Mouse (Mus musculus): Measurements from ENCODE around the gene Mcts2. TPM values are rescaled to one million over a fixed set of nuclear protein-coding genes. Genes with fewer than 3 reads are reported as not detected.
"Not testable (repeated sequence)": the region's sequence is repeated elsewhere in the genome, so short reads cannot be mapped to it uniquely, and the experiment has no call there.

Gene Mcts2
- 10 to 100 TPM; 25.4 to 25.7 TPM for total RNA-seq (2021)
- long read RNA-seq, experiment 1, partial matches to known transcripts = 0 of 1 reads
- long read RNA-seq, experiment 1, other reads (novel, unspliced or antisense) = 0 of 1 reads
- long read RNA-seq, experiment 2, transcript Mcts2-201 (1 exons, 912 nt) = major isoform, 15 of 15 reads
- long read RNA-seq, experiment 2, partial matches to known transcripts = 0 of 15 reads
- long read RNA-seq, experiment 2, other reads (novel, unspliced or antisense) = 0 of 15 reads

DNA sequence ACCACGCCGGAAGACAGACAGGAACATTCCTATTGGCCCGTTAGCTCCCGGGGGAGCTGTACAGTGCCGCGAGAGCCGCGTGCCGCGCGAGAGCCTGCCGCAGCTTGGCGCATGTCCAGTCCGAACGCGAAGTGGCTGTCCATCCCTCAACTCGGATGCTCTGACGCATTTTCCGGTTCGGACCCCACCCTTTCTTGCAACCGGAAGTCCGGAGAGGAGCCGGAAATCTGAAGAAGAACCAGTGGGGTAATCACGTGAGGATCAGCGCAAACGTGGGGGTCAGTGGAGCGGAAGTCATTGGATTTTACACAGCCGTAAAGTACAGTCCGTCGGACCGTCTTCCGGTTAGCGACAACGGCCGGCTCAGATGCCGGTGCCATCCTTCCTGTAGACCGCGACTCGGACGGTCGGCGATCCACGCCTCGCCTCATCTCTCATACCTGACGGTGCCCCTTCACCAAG is at the start of gene Mcts2:
TSS of gene Mcts2 (plus strand) at position 230 of the 462 bp plus-strand sequence.
- DNase-seq (ENCODE audit: low spot score in 2 of 2) = peak; percentile 92 to 94

DNA sequence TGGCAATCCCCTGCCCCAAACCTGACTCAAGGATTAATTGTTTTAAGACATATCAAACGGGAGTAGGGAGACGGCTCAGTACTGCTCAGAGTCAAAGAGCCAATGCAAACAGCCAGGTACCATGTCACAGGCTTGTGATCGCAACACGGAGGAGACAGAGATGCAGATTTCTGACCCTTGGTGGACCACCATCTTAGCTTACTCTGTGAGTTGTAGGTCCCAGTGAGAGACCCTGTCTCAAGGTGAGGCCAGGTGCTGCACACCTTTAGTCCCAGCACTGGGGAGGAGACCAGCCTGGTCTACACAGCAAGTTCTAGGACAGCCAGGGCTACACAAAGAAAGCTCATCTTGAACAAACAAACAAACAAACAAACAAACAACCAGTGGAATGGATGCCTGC is 49.5 kb upstream of the Mcts2 start:
- DNase-seq (ENCODE audit: low spot score in 2 of 2) = no peak

DNA sequence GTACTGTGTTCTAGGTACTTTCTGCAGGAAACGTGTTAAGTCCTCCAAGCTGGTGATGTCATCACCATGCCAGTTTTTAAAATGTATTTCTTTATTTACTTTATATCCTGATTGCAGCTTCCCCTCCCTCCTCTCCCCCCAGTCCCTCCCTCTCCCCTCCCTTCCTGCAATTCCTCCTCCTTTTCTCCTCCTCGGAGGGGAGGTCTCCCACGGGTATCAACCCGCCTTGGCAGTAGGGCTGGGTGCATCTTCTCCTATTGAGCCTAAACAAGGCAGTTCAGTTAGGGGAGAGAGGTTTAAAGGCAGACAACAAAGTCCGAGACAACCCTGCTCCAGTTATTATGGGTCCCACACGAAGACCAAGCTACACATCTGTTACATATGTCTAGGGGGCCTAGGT is 48.0 kb upstream of the Mcts2 start:
- DNase-seq (ENCODE audit: low spot score in 2 of 2) = no peak

DNA sequence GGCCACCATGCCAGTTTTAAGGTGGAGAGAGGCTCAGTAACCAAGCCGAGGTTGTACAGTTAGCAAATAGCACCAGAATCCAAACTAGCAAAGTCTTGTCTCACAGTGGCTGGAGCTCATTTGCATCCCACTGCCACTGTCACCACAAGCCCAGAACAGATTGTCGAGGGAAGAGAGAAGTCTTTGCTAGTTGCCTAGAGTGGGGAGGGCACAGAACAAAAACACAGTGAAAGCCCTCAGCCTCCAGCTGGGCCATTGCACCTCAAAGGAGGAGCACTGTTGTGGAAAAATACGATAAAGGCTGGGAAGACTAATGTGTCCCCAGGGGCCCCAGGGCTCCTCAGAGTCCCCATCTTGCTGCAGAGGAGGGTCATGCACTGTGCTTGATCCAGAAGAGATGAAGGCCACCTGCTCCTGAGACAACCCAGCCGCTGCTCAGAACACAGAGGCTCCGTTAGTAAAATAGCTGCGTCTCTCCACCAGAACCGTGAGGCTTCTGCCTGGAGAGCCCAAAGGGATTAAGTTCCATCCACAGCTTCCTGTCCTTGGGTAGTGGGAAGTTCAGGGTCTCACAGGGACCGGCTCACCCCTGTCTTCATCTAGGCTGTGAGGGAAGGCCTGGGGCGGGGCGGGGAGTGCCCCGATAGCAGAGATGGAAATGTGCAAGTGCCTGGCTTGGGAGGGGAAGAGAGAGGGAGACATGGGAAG is 47.3 kb upstream of the Mcts2 start:
- DNase-seq (ENCODE audit: low spot score in 2 of 2) = no peak

DNA sequence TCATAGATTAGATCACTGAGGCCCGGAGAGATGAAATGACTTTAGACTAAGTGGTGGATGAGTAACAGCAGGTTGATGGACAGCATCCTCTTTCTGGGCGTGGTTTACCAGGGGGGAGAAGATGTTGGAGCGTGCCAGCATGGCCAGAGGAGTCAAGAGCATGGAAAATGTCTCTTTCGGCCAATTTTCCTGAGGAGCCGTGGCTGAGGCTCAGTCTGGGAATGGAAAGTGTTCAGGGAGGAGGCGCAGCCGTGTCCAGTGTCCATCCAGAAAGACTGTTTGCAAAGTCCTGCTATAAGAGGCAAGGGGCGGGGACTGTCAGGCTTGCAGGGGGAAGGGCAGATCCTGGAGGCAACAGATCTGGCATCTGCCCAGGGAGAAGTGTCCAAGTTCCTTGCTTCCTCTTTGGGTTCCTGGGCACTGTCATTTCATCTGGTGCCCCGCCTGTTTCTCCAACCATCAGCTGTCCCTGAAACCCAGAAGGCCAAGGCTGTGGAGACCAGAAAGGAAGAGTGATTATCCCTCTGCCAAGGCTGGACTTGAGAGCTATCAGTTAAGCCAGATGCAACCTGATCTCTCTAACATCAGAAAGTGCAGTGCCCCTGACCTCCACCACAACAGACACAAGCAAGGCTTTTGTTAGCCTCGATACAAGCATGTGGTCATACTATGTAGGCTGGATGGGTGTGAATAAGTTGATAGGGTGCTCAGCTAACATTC is 33.8 kb upstream of the Mcts2 start:
- no peak for DNase-seq (ENCODE audit: low spot score in 2 of 2)

DNA sequence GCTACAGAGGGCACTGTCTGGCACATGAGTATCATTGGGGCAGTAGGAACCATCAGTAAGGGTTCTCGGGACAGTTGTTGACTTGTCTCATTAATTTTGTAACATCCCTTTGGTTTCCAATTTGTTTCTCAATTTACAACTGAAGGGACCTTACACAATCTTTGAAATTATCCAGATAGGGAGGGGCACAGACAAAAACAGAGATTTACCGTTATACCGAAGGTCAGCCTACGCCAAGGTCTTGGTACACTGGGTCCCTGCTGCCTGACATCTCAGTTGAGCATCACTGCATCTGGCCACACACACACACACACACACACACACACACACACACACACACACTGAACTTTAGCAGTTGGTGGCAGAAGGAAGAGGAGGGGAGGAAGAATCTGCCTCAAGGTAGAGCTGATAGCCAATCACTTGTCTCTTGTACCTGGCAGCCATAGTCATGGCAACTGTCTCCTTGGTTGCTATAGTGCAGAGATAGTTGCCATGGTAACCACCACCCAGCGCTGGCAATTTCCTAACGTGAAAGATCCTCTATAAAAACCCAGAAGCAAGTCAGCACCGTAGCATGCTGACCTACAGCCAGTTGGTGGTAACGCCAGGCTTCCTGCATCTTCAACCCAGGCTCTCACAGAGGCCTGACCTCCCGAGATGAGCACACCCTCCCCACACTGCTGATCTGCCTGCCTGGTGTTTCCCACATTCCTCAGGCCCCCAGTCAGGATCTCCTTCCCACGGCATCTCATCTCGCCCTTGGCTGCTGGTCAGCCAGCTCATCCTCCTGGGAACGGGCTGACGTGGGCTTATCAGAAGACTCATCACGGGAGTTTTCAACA is 32.7 kb upstream of the Mcts2 start:
- DNase-seq (ENCODE audit: low spot score in 2 of 2) = peak; percentile 45 to 78

DNA sequence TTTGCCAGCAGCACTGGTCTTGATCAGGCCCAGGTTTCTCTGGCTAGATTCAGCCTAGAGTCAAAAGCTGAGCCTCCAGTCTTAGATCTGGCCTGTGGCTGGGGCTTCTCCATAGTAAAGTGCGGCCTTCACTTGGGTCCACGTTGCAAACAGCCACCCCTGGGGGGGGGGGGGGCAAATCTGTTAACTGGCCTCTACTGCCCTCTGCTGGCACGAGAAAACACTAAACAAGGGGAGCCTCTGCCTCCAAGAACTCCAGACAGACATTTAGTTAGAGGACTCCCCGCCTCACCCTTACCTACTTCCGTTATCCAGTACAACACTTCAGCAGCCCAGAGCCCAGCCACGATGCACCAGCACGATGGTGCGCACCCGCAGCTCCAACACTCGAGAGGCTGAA is 29.4 kb upstream of the Mcts2 start:
- DNase-seq (ENCODE audit: low spot score in 2 of 2) = no peak

DNA sequence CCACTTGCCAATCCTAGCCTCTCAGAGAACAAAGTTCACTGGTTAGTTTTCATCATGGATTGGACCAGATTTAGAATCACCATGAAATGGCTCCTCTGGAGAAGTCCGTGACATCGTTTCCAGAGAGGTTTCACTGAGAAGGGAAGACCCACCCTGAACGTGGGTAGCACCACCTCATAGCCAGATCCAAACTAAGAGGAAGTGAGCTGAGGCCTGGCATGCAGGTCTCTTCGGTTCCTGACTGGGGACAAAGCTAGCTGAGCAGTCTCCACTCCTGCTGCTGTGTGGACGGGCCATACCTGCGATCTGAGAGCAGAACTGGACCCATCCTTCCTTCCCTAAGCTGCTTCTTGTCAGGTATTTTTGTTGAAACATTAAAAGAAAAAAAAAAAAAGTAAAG is 25.7 kb upstream of the Mcts2 start:
- no peak for DNase-seq (ENCODE audit: low spot score in 2 of 2)

DNA sequence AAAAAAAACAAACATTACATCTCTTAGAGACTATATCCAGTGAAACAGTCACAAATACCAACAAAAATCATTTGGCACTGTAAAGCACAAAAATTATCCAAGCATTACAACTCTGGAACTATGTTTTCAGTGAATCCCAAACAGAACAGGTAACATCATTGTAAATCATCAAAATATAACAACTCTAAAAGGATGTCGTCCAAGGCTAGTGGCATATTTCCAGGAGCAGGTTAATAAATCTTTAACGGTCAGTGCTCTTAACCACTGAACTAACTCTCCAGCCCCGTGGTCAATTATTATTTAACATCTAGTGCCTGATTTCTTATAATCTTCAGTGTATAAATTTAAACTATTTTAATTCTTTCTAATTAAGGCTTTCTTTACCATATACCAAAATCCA is 20.6 kb upstream of the Mcts2 start:
- not testable (repeated sequence) for DNase-seq (ENCODE audit: low spot score in 2 of 2)

DNA sequence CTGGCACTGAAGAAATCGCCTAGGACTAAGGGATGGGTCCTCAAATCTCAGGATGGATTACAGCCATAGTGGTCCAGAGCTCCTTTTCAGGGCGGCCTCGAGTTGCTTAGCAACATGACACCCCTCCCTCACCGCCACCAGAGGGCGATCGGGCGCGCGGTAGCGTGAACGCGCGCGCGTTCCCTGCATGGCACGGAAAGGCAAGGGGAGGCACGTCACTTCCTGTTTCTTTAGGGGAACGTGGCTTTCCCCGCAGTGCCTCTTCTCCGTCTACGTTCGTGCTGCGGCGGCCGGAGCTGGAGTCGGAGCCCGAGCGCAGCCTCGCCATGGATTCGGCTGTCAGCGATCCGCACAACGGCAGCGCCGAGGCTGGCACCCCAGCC is 17.6 kb upstream of the Mcts2 start, which contains the start of gene H13:
TSS of gene H13 (plus strand) at position 206 of the 383 bp plus-strand sequence.
- DNase-seq (ENCODE audit: low spot score in 2 of 2) = peak; percentile 91 to 94

DNA sequence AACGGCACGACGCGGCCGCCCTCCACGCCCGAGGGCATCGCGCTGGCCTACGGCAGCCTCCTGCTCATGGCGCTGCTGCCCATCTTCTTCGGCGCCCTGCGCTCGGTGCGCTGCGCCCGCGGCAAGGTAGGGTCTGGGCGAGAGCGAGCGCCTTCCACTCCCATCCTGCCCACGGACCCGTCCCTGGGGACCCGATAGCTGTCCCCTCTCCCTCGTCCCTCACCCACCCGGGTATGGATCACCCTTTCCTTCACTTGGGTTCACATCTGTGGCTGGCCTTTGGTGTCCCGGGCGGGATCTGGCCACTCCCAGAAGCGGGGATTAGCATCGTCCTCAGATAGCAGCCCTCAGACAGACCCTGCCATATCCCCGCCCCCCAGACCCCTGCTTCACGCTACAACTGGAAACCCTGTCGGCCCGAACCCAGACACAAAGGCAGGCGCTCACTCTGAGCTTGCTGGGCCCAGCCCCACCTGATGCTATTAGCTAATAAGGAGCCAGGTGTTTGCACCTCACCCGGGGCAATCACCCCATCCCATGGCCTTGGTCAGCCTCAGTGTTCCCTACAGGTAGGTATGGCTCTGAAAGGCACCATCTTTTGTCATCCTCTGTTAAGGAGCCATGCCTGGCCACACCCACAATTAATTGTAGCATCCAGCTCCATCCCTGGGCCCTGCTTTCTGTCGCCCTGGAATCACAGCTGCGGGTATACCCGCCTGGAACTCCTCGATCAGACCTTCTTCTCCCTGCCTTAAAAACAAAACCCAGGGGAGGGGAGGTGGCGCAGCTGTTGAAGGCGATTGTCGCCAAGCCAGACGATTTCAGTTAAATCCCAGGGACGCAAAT is 17.0 kb upstream of the Mcts2 start:
- DNase-seq (ENCODE audit: low spot score in 2 of 2) = no peak

DNA sequence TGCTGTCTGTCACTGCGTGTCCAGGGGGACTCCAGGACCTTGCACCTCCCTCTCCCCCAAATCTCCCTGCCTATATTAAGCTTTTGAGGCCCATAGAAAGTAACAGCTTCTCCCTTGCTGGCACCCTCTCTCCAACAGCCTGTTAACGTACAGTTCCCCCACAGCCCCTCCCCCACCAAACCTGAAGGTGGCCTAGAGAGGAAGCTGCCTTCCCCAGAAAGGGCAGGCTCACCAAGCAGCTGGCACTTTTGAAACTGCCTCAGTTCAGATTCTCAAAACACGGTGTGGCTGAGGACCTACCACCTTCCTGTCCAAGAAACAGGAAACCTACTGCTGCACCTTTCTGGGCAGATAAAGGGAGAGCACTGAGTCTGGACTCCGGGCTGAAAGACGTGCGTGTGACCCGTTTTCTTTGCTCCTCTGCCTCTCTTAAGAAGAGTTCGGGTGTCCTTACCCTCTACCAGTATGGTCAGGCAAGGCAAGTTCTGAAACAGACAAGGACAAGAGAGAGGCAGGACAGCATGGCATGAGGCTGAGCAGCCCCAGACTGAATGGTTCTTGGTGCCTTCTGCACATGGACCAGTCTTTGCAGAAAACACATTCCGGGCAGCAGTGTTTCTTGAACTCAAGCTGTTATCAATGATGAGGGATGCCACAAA is 15.7 kb upstream of the Mcts2 start:
- DNase-seq (ENCODE audit: low spot score in 2 of 2) = no peak

DNA sequence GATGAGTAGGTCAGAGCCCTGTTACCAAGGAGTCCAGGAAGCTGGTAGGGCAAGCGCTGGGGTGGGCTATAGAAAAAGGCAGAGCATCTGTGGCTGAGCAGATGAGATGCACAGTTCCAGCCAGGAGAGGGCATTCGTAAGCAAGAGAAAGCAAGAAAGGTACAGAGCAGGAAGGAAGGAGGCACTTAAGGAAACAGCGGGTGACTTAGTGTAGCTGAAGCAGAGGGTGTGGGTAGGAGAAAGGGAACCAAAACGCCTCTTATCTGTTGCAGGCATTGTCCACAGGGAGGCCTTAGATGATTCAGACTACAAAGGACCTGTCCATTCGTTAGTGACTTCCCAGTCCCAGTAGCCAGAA is 15.2 kb upstream of the Mcts2 start:
- DNase-seq (ENCODE audit: low spot score in 2 of 2) = no peak

DNA sequence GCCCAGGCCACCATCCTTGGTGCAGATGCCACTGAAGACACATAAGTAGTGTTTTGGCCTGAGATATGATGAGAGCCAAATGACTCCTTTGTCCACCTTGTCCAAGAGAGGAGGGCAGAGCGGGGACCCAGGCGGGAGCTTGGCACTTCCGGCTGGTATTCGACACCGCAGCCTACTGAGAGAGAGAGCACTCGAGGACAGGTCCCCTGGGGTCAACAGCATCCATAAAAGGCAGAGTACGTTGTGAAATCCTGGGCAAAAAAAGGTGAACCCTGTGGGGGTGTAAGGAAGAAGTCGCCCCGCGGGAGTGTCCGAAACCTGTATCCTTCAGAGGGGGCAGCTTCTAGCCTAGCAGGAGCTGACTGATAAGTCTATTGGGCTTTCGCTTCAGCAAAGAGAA is 14.7 kb upstream of the Mcts2 start:
- DNase-seq (ENCODE audit: low spot score in 2 of 2) = no peak

DNA sequence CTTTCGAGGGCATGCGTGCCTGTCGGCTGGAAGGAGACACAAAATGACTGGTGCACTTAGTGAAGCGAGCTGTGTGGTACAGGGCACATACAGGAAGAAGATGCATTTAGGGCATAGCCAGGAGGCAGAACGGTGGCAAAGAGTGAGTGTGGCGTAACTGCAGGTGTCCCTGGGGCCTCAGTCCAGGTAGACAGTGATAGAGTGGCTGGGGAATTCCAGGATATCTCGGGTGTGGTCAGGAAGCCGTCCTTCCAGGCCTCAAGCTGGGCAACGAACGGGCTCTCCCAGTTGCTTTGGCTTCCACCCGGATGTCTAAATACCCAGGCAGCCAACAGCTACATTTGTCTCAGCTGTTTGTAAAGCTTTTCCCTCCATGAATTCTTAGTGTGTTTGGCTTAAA is 12.7 kb upstream of the Mcts2 start:
- DNase-seq (ENCODE audit: low spot score in 2 of 2) = no peak

DNA sequence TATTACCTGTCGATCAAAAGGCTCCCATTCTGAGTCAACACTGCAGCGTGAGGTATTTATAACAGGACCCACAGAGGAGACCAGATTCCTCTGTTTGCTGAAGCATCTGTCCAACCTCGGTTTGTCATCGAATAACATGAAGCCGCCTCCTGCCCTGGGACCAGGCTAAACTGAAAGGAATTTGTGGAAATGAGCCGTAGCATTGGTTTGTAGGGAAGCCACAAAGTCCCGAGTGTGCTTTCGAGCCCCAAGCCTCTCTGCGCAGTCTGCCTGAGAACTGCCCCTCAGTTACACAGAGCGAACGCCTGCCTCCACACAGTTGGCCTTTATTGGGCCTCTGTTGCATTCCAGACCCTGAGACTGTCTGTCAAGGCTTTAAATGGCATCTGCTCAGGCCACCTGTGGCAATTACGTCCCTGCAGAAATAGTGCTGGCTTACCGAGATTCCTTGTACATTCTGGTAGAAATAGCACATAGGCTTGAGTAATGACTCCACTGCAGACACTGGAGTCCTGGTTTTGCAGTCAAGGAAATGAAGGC is 11.5 kb upstream of the Mcts2 start:
- no peak for DNase-seq (ENCODE audit: low spot score in 2 of 2)

DNA sequence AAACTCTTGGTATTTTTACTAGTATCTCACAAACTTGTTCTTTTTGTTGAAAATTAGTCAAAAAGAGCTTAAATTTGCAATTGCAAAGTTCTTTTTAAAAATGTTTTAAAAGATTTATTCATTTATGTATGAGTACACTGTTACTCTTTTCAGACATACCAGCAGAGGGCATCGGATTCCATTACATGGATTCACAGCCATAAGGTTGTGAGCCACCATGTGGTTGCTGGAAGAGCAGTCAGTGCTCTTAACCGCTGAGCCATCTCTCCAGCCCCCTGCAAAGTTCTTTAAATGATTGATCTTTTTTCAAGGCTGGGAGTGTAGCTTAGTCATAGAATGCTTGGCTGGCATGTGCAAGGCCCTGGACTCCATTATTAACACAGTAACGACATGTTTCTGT is 8.5 kb upstream of the Mcts2 start:
- DNase-seq (ENCODE audit: low spot score in 2 of 2) = peak in 1 of 2 experiments; percentile 59

DNA sequence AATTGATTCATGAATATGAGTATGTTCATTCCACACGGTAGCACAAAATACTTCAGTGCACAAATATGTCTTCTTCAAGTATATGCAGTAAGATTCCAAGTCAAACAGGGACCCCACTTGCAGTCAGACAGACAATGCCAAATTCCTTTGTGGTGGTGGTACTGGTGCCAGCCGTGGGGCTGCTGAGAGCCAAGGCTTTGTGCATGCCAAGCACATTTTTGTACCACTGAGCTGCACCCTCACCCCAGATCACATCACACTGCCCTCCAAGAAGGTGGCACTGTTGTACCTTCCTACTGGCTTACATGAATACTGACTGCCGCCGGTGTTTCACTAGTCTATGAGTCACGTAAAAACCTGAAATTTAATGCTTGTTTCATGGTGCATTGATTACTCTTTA is 7.9 kb upstream of the Mcts2 start:
- no peak for DNase-seq (ENCODE audit: low spot score in 2 of 2)

DNA sequence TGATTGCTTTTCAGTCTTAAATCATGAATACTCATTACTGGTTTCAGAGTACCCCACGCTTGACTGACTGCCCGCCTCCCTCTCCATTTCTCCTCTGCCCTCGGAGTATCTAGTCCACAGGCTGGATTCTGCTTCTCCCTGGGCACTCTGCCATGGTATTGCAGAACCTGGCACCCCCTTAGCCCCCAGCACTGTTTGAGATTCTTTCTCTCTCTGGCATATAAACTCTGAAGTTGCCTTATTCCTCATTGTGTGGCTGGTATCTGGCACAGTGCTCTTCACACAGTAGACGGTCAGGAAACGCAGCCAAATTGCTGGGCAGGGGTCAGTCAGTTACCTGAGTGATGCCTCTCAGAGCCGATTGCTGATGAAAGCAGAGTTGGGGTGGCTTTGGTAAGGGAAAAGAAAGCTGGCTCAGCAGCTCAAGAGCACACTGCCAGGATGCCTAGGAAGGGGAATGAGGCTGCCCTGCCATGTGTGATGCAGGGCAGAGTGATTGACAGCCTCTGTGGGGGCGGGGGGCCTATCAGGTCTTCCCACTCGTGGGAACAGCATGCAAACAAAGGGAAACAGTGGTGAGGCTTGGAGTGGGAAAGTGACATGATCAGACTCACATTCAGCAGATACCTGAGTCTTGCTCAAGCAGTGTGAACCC is 7.0 kb upstream of the Mcts2 start:
- DNase-seq (ENCODE audit: low spot score in 2 of 2) = peak in 1 of 2 experiments; percentile 43
